Mouse (Mus musculus) limb, embryonic 12.5 days (tissue): ENCODE data around the gene Hsd11b2. TPM values are rescaled to one million over a fixed set of nuclear protein-coding genes. Genes with fewer than 3 reads are reported as not detected.

ENCODE experiments used
- ATAC-seq: fragments of 200-750 bp; cut with Nextera tagmentation; 2 replicates; pipeline ENCODE4 v1.8.0; 2017; ENCODE audit warnings: low read depth, moderate TSS enrichment; ENCODE audit not compliant: insufficient number of reproducible peaks, insufficient read depth, low FRiP score, low TSS enrichment
- H3K27ac ChIP-seq: fragments of 300-500 bp; sonication (generic); 2 replicates; pipeline ENCODE4 v1.5.1; 2016; ENCODE audit warnings: mild to moderate bottlenecking, moderate library complexity
- H3K27me3 ChIP-seq: fragments of 300-500 bp; sonication (generic); 2 replicates; pipeline ENCODE4 v1.6.1; 2016; ENCODE audit warnings: mild to moderate bottlenecking, moderate library complexity
- H3K36me3 ChIP-seq: fragments of 300-500 bp; sonication (generic); 2 replicates; pipeline ENCODE4 v1.6.1; 2016; ENCODE audit warnings: mild to moderate bottlenecking, moderate library complexity
- H3K4me1 ChIP-seq: fragments of 300-500 bp; sonication (generic); replicated peaks from 2 replicates; pipeline ENCODE4 v1.6.1; 2016
- H3K4me2 ChIP-seq: fragments of 300-500 bp; sonication (generic); 2 replicates; pipeline ENCODE4 v1.6.1; 2016; ENCODE audit warnings: mild to moderate bottlenecking, moderate library complexity
- H3K4me3 ChIP-seq: fragments of 300-500 bp; sonication (generic); replicated peaks from 2 replicates; pipeline ENCODE4 v1.5.1; 2016; ENCODE audit warnings: mild to moderate bottlenecking
- H3K9ac ChIP-seq: fragments of 300-500 bp; sonication (generic); replicated peaks from 2 replicates; pipeline ENCODE4 v1.6.1; 2016; ENCODE audit warnings: mild to moderate bottlenecking, moderate library complexity
- H3K9me3 ChIP-seq: fragments of 300-500 bp; sonication (generic); 2 replicates; pipeline ENCODE4 v1.6.1; 2016; ENCODE audit warnings: mild to moderate bottlenecking, moderate library complexity
- WGBS: fragments of 180-500 bp; shearing (Covaris S2); methylation state at CpG from one replicate; pipeline ENCODE4 v1.1.7; 2016; 5-methylcytosine and 5-hydroxymethylcytosine counted together
- polyA plus RNA-seq: library from polyadenylated mRNA; unstranded; fragments of >200 nt; fragmentation: Nextera tagmentation; extraction: Ambion mirVana; gene quantifications from 2 replicates; pipeline ENCODE4 v1.2.1, GENCODE M21; 2016

Gene Hsd11b2
- polyA plus RNA-seq, 1 experiment from 2014 or later: 28.2 TPM

- no peak overlapping the region for H3K9ac ChIP-seq
- H3K4me2 ChIP-seq: no peak overlapping the region
- H3K27ac ChIP-seq: no peak overlapping the region
- no peak overlapping the region for H3K4me3 ChIP-seq
- H3K9me3 ChIP-seq: no peaks in the 10 kb centered on the region
- WGBS: 87% methylated on average over 2 of the region's 2 CpGs
- no peak for ATAC-seq
- peaks cover 9% of the 10 kb centered on the region for H3K4me1 ChIP-seq
- peaks cover 67% of the 10 kb centered on the region for H3K36me3 ChIP-seq
- no peaks in the 10 kb centered on the region for H3K27me3 ChIP-seq
Observed at GRCm38 (mm10) chr8:105527110-105527509, 8.6 kb downstream of the Hsd11b2 start.

- Histone ChIP-seq H3K9ac (no peak overlapping the region), H3K36me3 (peaks cover 56% of the 10 kb centered on the region), H3K4me2 (no peak overlapping the region), H3K27me3 (no peaks in the 10 kb centered on the region), H3K4me1 (0 out of 2 replicates have a peak, but pooled peaks cover 3% of the 10 kb centered on the region), H3K4me3 (no peak overlapping the region), H3K27ac (no peak overlapping the region), H3K9me3 (no peaks in the 10 kb centered on the region)
- ATAC-seq: no peak
- WGBS: 88% methylated on average over 1 of the region's 1 CpGs
Observed at GRCm38 (mm10) chr8:105528206-105528605, 9.7 kb downstream of the Hsd11b2 start.

GRCm38 (mm10) chr8:105529271-105529670, 10.7 kb downstream of the Hsd11b2 start:
- ATAC-seq: no peak
- Histone ChIP-seq H3K36me3 (peaks cover 46% of the 10 kb centered on the region), H3K4me3 (no peak overlapping the region), H3K9ac (no peak overlapping the region), H3K4me2 (no peak overlapping the region), H3K9me3 (no peaks in the 10 kb centered on the region), H3K27me3 (no peaks in the 10 kb centered on the region), H3K27ac (no peak overlapping the region), H3K4me1 (peaks cover 9% of the 10 kb centered on the region)
- 90% methylated on average over 3 of the region's 3 CpGs for WGBS

GRCm38 (mm10) chr8:105531774-105532173, 13.2 kb downstream of the Hsd11b2 start:
- H3K4me1 ChIP-seq: peaks cover 9% of the 10 kb centered on the region
- H3K4me3 ChIP-seq: no peak overlapping the region
- H3K4me2 ChIP-seq: no peak overlapping the region
- H3K36me3 ChIP-seq: peaks cover 43% of the 10 kb centered on the region
- no peaks in the 10 kb centered on the region for H3K9me3 ChIP-seq
- no peak overlapping the region for H3K9ac ChIP-seq
- no peak for ATAC-seq
- no peaks in the 10 kb centered on the region for H3K27me3 ChIP-seq
- H3K27ac ChIP-seq: no peak overlapping the region
- 65% methylated on average over 2 of the region's 2 CpGs for WGBS

- H3K27ac ChIP-seq: peak overlapping the region; percentile 70
- WGBS: 10% methylated on average over 2 of the region's 2 CpGs
- no peak overlapping the region for H3K9ac ChIP-seq
Observed at GRCm38 (mm10) chr8:105533439-105533838, 14.9 kb downstream of the Hsd11b2 start.

GRCm38 (mm10) chr8:105533892-105534329, 15.4 kb downstream of the Hsd11b2 start:
- 0% methylated on average over 1 of the region's 1 CpGs for WGBS
- Histone ChIP-seq H3K4me3 (no peak overlapping the region), H3K4me1 (peaks cover 9% of the 10 kb centered on the region), H3K9ac (no peak overlapping the region), H3K27ac (peak overlapping the region; percentile 70), H3K27me3 (no peaks in the 10 kb centered on the region), H3K36me3 (peaks cover 52% of the 10 kb centered on the region), H3K4me2 (no peak overlapping the region), H3K9me3 (no peaks in the 10 kb centered on the region)
- peak; percentile 50; the same call in 1 of the 2 replicates for ATAC-seq

More at GRCm38 (mm10) chr8:105533439-105533838, 14.9 kb downstream of the Hsd11b2 start:
- Histone ChIP-seq H3K9me3 (no peaks in the 10 kb centered on the region), H3K4me3 (no peak overlapping the region), H3K4me1 (peaks cover 9% of the 10 kb centered on the region), H3K27me3 (no peaks in the 10 kb centered on the region), H3K36me3 (peaks cover 52% of the 10 kb centered on the region), H3K4me2 (no peak overlapping the region)
- ATAC-seq: 0 out of 2 replicates have a peak, but pooled peaks have one; percentile 33

GRCm38 (mm10) chr8:105536546-105536945, 18.0 kb downstream of the Hsd11b2 start:
- no peak for ATAC-seq
- H3K36me3 ChIP-seq: peaks cover 44% of the 10 kb centered on the region
- H3K27me3 ChIP-seq: no peaks in the 10 kb centered on the region
- no peak overlapping the region for H3K9ac ChIP-seq
- H3K4me1 ChIP-seq: peaks cover 7% of the 10 kb centered on the region
- WGBS: 93% methylated on average over 3 of the region's 3 CpGs
- H3K4me3 ChIP-seq: no peak overlapping the region
- H3K27ac ChIP-seq: no peak overlapping the region
- no peak overlapping the region for H3K4me2 ChIP-seq
- no peaks in the 10 kb centered on the region for H3K9me3 ChIP-seq

GRCm38 (mm10) chr8:105537011-105537677, 18.6 kb downstream of the Hsd11b2 start:
- Histone ChIP-seq H3K36me3 (peaks cover 49% of the 10 kb centered on the region), H3K9me3 (no peaks in the 10 kb centered on the region), H3K4me1 (peaks cover 7% of the 10 kb centered on the region), H3K27ac (no peak overlapping the region), H3K9ac (no peak overlapping the region), H3K4me2 (no peak overlapping the region), H3K4me3 (no peak overlapping the region), H3K27me3 (no peaks in the 10 kb centered on the region)
- WGBS: 84% methylated on average over 6 of the region's 6 CpGs
- ATAC-seq: no peak

- H3K36me3 ChIP-seq: peaks cover 50% of the 10 kb centered on the region
Observed at GRCm38 (mm10) chr8:105538940-105539339, 20.4 kb downstream of the Hsd11b2 start.

GRCm38 (mm10) chr8:105542032-105542656, 23.6 kb downstream of the Hsd11b2 start:
- no peak overlapping the region for H3K27ac ChIP-seq
- peaks cover 13% of the 10 kb centered on the region for H3K4me1 ChIP-seq
- WGBS: 85% methylated on average over 3 of the region's 3 CpGs
- H3K4me2 ChIP-seq: no peak overlapping the region
- no peak for ATAC-seq
- no peaks in the 10 kb centered on the region for H3K9me3 ChIP-seq
- H3K27me3 ChIP-seq: no peaks in the 10 kb centered on the region
- no peak overlapping the region for H3K9ac ChIP-seq
- H3K4me3 ChIP-seq: no peak overlapping the region
- H3K36me3 ChIP-seq: peaks cover 30% of the 10 kb centered on the region

More at GRCm38 (mm10) chr8:105538940-105539339, 20.4 kb downstream of the Hsd11b2 start:
- Histone ChIP-seq H3K27ac (no peak overlapping the region), H3K9ac (no peak overlapping the region), H3K4me3 (no peak overlapping the region), H3K9me3 (no peaks in the 10 kb centered on the region), H3K27me3 (no peaks in the 10 kb centered on the region), H3K4me2 (no peak overlapping the region), H3K4me1 (no peaks in the 10 kb centered on the region)
- 84% methylated on average over 4 of the region's 4 CpGs for WGBS
- no peak for ATAC-seq

- no peaks in the 10 kb centered on the region for H3K9me3 ChIP-seq
- no peaks in the 10 kb centered on the region for H3K27me3 ChIP-seq
- WGBS: 90% methylated on average over 2 of the region's 2 CpGs
- ATAC-seq: no peak
- H3K36me3 ChIP-seq: peaks cover 23% of the 10 kb centered on the region
- no peak overlapping the region for H3K9ac ChIP-seq
- H3K4me2 ChIP-seq: no peak overlapping the region
- H3K4me1 ChIP-seq: peaks cover 15% of the 10 kb centered on the region
- no peak overlapping the region for H3K27ac ChIP-seq
- H3K4me3 ChIP-seq: no peak overlapping the region
Observed at GRCm38 (mm10) chr8:105542808-105543207, 24.3 kb downstream of the Hsd11b2 start.
